Mouse (Mus musculus) testis, adult 2 months (tissue): ENCODE results near the gene Ahcyl2. TPM values are rescaled to one million over a fixed set of nuclear protein-coding genes. Genes with fewer than 3 reads are reported as not detected.

Source experiments
- H3K27ac ChIP-seq: fragments of 200-500 bp; 2 replicates; pipeline ENCODE4 v1.5.1; 2012; ENCODE audit warnings: low read depth, low read length; ENCODE audit not compliant: control insufficient read depth, insufficient read depth
- H3K27me3 ChIP-seq: fragments of 200-500 bp; 2 replicates; pipeline ENCODE4 v1.6.1; 2012; ENCODE audit warnings: mild to moderate bottlenecking, low read length, moderate library complexity; ENCODE audit not compliant: control insufficient read depth, insufficient read depth
- H3K36me3 ChIP-seq: fragments of 200-500 bp; 2 replicates; pipeline ENCODE4 v1.6.1; 2012; ENCODE audit warnings: mild to moderate bottlenecking, low read length; ENCODE audit not compliant: control insufficient read depth, insufficient read depth
- H3K4me1 ChIP-seq: fragments of 200-500 bp; 2 replicates; pipeline ENCODE4 v1.6.1; 2012; ENCODE audit warnings: low read length; ENCODE audit not compliant: control insufficient read depth, insufficient read depth
- H3K4me3 ChIP-seq: fragments of 200-500 bp; 2 replicates; pipeline ENCODE4 v1.5.1; 2012; ENCODE audit warnings: low read depth, mild to moderate bottlenecking, low read length, moderate library complexity, mixed read lengths; ENCODE audit not compliant: control insufficient read depth
- CTCF ChIP-seq: fragments of 200-500 bp; IDR thresholded peaks from 2 replicates; pipeline ENCODE4 v1.5.1; 2012; ENCODE audit warnings: low read depth, mild to moderate bottlenecking, inconsistent platforms, low read length, moderate library complexity; ENCODE audit not compliant: control insufficient read depth, insufficient read depth, insufficient replicate concordance
- POLR2A ChIP-seq: fragments of 200-500 bp; IDR thresholded peaks from 2 replicates; pipeline ENCODE4 v1.6.1; 2012; ENCODE audit warnings: low read depth, mild to moderate bottlenecking, inconsistent platforms, low read length, moderate library complexity; ENCODE audit not compliant: control insufficient read depth
- polyA plus RNA-seq: library from polyadenylated mRNA; depleted of rRNA; stranded (reverse); fragments of >200 nt; gene quantifications from 2 replicates; pipeline ENCODE4 v1.2.3, GENCODE M21; 2012; rRNA removed

Gene Ahcyl2
- 102 and 118 TPM in 2 replicates for polyA plus RNA-seq

DNA sequence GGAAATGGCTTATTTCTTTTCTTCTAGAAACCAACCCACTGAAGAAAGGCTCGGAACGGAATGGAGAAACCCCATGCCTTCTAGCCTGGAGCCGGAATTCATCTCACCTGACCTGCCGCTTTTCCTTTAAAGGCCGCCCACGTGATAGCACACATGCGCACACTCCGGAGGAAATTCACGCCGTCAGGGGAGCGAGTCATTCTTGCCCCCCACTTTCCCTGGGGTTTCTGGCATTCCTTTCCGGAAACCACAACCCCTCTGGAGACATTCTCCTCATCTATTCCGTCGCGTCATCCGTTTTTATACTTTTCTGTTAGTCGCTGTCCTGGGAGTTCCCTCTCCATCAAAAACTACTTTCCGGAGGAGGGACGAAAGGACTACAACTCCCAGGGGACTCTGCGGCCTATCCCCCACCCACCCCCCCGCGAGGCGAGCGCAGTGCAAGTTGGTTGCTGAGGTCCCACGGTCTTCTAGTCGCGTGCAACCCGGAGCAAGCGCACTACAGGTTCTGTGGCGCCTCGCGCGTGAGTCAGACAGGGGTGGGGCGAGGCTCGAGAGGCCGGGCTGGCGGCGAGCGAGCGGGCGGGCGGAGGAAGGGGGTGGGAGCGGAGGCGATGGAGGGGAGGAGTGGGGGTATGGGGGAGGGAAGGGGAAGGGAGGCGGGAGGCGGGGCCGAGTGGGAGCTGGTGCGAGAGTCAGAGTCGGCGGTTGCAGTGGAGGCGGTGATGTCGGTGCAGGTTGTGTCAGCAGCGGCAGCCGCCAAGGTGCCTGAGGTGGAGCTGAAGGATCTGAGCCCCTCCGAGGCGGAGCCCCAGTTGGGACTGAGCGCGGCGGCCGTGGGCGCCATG, at the start of gene Ahcyl2:
Gene Ahcyl2 (plus strand): TSS at position 199 of the 848 bp plus-strand sequence.
- Histone ChIP-seq H3K36me3 (no peaks in the 10 kb centered on the region), H3K4me3 (peak within 1 kb of the TSS; percentile 99), H3K4me1 (peaks cover 3% of the 10 kb centered on the region), H3K27ac (peak within 1 kb of the TSS; percentile 93), H3K27me3 (no peaks in the 10 kb centered on the region)
- TF ChIP-seq POLR2A (peak; percentile 65; the same call in 1 of the 2 replicates), CTCF (no peak)

DNA sequence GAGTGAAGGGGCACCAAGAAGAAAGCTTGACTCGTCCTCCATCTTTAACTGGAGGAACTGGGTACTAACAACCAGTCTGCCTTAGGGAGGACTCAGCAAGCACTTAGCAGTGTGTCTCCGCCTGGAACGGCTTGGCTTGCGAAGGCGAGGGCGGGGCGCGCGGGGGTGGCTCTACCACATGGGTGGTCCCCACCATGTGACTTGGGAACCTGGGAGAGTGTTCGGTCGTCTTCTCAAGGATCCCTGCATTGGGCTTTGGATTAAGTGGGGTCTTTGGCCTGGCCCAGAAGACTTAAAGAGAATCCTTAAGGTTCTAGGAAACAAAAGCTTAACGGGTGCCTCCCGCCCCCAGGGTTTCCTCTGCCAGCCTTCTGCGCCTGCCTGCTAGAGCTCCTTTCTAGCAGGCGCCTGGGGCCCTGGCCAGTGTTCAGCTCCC, 48.9 kb upstream of the Ahcyl2 start:
- Histone ChIP-seq H3K27ac (no peak overlapping the region), H3K4me3 (no peak overlapping the region; the same call in 1 of the 2 replicates), H3K27me3 (no peaks in the 10 kb centered on the region), H3K36me3 (no peaks in the 10 kb centered on the region), H3K4me1 (peaks cover 8% of the 10 kb centered on the region)
- TF ChIP-seq CTCF (no peak), POLR2A (no peak)

GRCm38 (mm10) chr6:29721890-29722289, 45.9 kb upstream of the Ahcyl2 start:
- H3K4me1 ChIP-seq, result peaks cover 8% of the 10 kb centered on the region
- no peaks in the 10 kb centered on the region for H3K36me3 ChIP-seq
- H3K27ac ChIP-seq, result no peak overlapping the region
- no peak overlapping the region for H3K4me3 ChIP-seq
- TF ChIP-seq CTCF (no peak), POLR2A (no peak)
- no peaks in the 10 kb centered on the region for H3K27me3 ChIP-seq

- no peaks in the 10 kb centered on the region for H3K27me3 ChIP-seq
- H3K36me3 ChIP-seq, result no peaks in the 10 kb centered on the region
- TF ChIP-seq POLR2A, result no peak
- no peak for TF ChIP-seq CTCF
- H3K27ac ChIP-seq, result no peak overlapping the region
- H3K4me1 ChIP-seq, result no peaks in the 10 kb centered on the region
- no peak overlapping the region for H3K4me3 ChIP-seq
These were observed 41.1 kb upstream of the Ahcyl2 start for GRCm38 (mm10) chr6:29726576-29727200.

GRCm38 (mm10) chr6:29728035-29728434, 39.8 kb upstream of the Ahcyl2 start:
- Histone ChIP-seq H3K4me3 (no peak overlapping the region), H3K36me3 (no peaks in the 10 kb centered on the region), H3K27ac (no peak overlapping the region), H3K27me3 (no peaks in the 10 kb centered on the region), H3K4me1 (no peaks in the 10 kb centered on the region)
- TF ChIP-seq POLR2A (no peak), CTCF (no peak)

DNA sequence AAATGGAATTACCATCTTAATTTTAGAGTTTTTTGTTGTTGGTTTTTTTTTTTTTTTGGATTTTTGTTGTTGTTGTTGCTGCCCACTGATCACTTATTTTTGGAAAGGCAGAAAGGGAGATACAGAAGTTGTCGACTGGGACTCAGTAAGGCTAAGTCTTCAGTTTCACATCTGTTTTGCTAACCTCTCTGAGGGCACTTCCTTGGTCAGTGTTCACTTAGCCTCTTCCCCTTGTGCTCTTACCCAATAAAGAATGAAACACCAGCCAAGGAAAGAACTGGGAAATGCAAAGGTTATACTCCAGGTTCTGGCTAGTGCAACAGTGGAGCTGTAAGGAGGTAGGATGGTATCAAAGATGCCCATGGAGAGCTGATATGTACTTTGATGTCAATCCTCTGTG, 38.3 kb upstream of the Ahcyl2 start:
- Histone ChIP-seq H3K4me1 (no peaks in the 10 kb centered on the region), H3K36me3 (no peaks in the 10 kb centered on the region), H3K27me3 (no peaks in the 10 kb centered on the region), H3K27ac (no peak overlapping the region), H3K4me3 (no peak overlapping the region)
- no peak for TF ChIP-seq POLR2A
- TF ChIP-seq CTCF, result no peak

DNA sequence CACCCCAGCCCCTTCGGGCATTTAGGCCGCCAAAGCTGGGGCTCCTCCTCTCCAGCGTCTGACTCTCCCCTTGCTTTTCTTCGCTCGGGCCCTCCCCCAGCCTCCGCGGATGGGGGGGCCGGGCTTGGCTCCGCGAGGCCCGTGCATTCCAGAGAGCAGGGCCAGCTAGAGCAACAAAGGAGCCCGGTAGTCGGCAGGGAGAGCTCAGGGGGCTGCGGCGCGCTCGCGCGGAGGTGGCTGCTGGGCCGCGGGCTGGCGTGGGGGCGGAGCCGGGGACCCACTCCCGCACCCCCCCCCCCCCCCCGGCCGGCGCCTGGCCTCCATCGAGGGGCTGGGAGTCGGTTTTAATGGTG, 32.5 kb upstream of the Ahcyl2 start, which contains the start of gene Smo:
Gene Smo (plus strand): TSS at position 168 of the 353 bp plus-strand sequence.
- Histone ChIP-seq H3K27ac (peak within 1 kb of the TSS; percentile 65), H3K4me1 (peaks cover 16% of the 10 kb centered on the region), H3K36me3 (no peaks in the 10 kb centered on the region), H3K4me3 (peak within 1 kb of the TSS; percentile 92), H3K27me3 (no peaks in the 10 kb centered on the region; the same call in 1 of the 2 replicates)
- peak; percentile 45; the same call in 1 of the 2 replicates for TF ChIP-seq POLR2A
- no peak for TF ChIP-seq CTCF
